Mouse (Mus musculus) megakaryocyte progenitor cell, adult 5-6 weeks (primary cell): Measurements from ENCODE around the gene Pgc. TPM values are rescaled to one million over a fixed set of nuclear protein-coding genes. Genes with fewer than 3 reads are reported as not detected.

Experiments used
- ATAC-seq: replicated peaks from 2 replicates; pipeline ENCODE4 v1.8.0; 2016; ENCODE audit warnings: mild to moderate bottlenecking, moderate TSS enrichment, inconsistent platforms; ENCODE audit not compliant: poor library complexity
- total RNA-seq, 2 experiments: library from RNA; stranded (forward) in 1 of 2; stranded (reverse) in 1 of 2; fragments of 157-497, 149-512 nt in 1 of 2; fragments of 200-1000 nt in 1 of 2; gene quantifications; 2 replicates each; pipeline versions ENCODE4 v1.2.3 to v1.2.4; 2015 to 2017

The Pgc gene
- total RNA-seq (2015) = not detected in 2 replicates
- total RNA-seq (2017) = not detected in 2 replicates

DNA sequence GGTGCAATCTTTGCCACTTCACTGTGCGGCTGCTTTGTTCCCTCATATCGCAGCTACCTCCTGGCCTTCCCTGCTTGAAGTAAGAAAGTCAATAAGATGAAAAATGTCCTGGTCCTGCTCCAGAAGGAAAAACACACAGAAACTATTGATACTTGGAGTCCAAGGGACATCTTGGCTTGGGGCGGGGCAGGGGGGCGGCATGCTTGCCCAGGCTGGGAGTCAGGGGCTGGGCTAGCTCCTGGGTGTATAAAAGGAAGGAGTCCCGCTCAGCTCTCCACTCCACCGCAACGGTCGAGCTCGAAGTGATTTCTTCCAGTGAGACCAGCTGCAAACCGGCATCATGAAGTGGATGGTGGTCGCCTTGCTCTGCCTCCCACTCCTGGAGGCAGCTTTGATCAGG lies at the start of gene Pgc:
Gene Pgc (plus strand): TSS at position 277 of the 400 bp plus-strand sequence.
- no peak for ATAC-seq

- ATAC-seq = no peak
These were observed 48.4 kb upstream of the Pgc start for GRCm38 (mm10) chr17:47678238-47678637.

- ATAC-seq = no peak
These were observed 47.9 kb upstream of the Pgc start for GRCm38 (mm10) chr17:47678702-47679101.

GRCm38 (mm10) chr17:47682836-47683235 lies 43.8 kb upstream of the Pgc start:
- peak; percentile 47; the same call in 1 of the 2 replicates for ATAC-seq

DNA sequence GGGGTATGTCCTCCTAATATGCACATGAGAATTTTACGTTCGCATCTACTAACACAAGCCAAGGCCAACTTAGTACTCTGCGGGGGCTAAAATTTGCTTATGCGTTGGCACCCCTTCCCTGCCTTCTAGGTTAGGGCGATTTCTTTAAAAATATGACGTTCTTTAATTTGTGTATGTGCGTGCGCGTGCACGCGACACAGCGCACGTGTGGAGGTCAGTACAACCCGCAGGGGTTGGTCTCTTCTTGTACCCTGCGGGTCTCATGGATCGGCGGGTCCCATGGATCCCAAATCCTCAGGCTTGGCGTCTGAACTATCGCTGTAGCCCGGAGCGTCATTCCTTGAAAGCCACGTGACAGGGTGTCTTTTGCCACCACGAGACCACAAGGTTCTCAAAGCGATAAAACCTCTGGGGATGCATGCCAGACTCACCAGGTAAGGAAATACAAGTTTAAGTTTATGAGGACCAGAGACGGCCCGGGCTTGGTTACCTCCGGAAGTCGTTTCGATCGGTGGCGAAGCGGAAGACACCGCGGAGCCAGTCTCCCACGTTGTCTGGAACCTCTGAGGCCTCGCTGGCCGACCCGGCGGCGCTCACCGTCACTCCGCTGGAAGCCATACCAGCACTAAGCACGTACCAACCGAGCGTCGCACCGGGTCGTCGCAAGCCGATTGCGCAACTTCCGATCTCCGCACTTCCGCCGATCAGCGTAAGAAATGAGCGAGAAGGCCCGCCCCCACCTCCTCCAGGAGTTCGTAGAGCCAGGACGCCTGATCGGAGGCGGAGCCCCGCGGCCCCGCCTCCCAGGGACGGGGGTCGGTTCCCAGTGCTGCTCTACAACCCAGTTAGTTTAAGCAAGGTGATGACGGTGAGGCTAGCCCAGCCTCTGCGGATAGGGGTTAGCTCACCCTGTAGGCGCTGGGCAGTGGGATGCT lies 39.0 kb upstream of the Pgc start:
- ATAC-seq = peak; percentile 90

GRCm38 (mm10) chr17:47688344-47688607 lies 38.4 kb upstream of the Pgc start, which contains the start of gene Tomm6:
Gene Tomm6 (minus strand): TSS chr17:47688386.
- no peak for ATAC-seq

GRCm38 (mm10) chr17:47688608-47689575 lies 37.8 kb upstream of the Pgc start, which contains the start of gene Frs3:
Gene Frs3 (plus strand): TSS chr17:47689030.
- ATAC-seq = peak; percentile 39

DNA sequence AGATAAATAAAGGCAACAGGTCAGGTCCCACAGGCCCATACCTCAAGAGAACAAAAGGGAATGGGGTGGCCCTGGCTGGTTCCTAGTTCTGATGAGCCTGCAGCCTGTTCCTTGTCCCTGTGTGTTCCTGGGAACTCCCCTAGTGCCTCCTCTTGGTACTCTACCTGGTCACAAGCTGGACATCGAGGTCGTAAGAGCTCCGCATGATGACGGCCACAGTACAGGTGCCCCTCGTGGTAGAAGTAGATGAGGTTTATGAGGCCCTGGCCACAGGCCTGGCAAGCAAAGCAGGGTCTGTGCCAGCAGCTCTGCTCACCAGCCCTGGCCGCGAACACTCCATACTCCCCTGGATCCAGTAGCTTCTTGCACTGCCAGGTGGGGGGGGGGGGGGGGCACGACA lies 36.7 kb upstream of the Pgc start:
- no peak for ATAC-seq

DNA sequence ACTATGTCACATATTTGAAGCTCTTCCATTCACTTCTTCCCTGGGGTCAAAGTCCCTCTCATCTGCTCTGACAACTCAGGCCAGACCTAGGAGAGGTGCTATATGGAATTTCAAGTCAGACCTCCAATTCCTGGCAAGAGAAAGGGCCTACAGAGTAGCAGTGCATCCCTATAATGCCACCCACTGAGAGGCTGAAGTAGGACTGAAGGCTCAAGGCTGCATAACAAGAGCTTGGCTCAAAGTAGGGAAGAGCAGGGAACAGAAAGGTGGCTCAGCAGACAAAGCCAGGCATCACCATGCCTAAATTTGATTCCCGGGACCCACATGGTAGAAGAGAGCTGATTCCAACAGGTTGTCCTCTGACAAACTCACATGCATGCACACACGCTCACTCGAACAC lies 35.0 kb upstream of the Pgc start:
- no peak for ATAC-seq

GRCm38 (mm10) chr17:47693671-47694441 lies 32.8 kb upstream of the Pgc start:
- no peak for ATAC-seq

- ATAC-seq = no peak
These were observed 32.4 kb upstream of the Pgc start, which contains the start of gene Gm21981 for GRCm38 (mm10) chr17:47694442-47694502. Gene Gm21981 (minus strand): TSS chr17:47694455.

DNA sequence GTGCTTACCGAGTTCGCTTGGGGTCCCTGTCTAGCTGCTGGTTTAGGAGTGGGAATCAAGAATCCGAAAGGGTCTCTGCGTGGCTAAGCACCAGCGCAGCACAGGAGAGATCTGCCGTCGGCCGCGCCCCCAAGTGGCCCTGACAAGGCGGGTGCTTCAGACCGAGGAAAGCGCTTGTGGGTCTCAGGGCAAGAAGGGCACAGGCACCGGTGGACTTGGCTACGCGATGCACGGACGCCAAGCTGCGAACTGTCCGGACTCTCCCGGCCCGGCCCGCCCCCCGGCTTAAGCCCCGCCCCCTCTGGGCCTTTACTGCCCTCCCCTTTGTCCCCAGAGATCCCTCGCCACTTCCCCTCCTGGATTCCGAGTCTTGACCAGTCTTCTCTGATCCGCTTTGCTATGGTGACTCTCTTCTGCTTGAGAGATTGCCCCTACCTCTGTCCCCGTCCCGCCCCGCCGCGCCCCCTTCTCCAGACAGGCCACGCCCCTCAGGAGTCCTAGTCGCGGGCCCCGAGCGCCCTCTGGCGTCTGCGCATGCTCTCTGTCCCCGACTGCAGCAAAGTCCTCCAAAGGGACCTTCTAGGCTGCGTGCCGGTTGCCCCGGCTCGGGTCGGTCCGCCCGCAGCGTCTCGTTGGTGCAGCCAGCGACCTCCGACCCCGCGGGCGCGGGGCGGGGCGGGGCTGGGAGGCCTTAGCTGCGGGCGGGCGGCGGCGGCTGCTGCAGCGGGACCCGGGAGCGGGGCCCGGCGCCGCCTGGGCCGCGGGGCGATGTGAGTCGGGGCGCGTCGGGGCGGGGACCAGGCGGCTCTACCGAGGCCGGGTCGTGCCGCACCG lies 31.9 kb upstream of the Pgc start, which contains the start of gene Prickle4:
Gene Prickle4 (minus strand): TSS at position 234 of the 834 bp plus-strand sequence.
- ATAC-seq = peak; percentile 94

GRCm38 (mm10) chr17:47695337-47695710 lies 31.3 kb upstream of the Pgc start:
- no peak for ATAC-seq

GRCm38 (mm10) chr17:47698156-47698555 lies 28.5 kb upstream of the Pgc start:
- no peak for ATAC-seq

- no peak for ATAC-seq
These were observed 27.6 kb upstream of the Pgc start for GRCm38 (mm10) chr17:47699055-47699454.

DNA sequence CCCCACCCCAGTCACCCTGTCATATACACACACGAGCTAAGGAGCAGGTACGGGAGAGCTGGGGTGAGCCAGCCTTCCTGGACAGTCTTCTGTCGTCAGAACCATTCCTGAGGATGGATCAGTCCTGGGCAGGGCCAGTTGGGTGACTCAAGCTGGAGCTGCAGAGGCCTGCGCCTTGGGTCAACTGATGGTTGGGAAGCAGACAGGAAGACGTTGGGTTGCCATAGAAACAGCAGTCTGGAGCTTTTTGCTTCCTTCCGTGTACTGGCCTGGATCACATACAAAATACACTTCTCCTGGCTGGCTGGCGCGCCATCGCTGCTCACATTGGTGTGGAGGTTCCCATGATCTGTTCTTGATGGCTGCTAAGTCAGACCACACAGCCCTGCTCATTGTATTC lies 24.8 kb upstream of the Pgc start:
- ATAC-seq = no peak

DNA sequence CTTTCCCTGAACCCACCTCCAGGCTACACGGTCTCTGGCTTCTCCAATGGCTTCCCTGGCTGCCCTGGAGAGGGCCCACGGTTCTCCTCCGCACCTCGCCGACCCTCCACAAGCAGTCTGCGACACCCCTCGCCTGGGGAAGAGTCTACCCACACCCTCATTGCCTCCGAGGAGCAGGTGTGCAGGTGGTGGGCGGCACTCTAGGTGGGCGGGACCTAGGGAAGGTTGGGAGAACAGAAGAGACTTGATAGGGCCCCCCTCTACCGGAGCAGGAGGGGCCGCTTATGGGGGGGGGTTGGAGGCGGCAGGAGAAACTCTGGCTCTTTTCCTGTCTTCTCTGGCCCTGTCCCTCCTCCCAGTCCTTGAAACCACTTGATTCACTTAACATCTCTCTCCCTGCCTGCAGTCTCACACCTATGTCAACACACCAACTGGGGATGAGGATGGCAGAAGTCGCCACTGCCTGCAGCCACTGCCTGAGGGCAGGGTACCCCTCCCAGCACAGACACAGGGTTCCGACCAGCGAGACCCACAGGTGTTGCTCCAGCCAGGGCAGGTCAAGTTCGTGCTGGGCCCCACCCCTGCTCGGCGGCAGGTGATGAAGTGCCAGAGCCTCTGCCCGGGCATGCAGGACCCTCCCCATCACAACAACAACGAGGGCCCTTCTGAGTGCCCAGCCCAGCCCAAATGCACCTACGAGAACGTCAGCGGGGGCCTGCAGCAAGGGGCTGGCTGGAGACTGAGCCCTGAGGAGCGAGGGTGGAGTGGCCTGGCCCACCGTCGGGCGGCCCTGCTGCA lies 23.9 kb upstream of the Pgc start:
- no peak for ATAC-seq

GRCm38 (mm10) chr17:47703556-47703955 lies 23.1 kb upstream of the Pgc start:
- ATAC-seq = no peak

- ATAC-seq = no peak
These were observed 21.9 kb upstream of the Pgc start for GRCm38 (mm10) chr17:47704692-47705091.

- no peak for ATAC-seq
These were observed 20.4 kb upstream of the Pgc start for GRCm38 (mm10) chr17:47706196-47706595.
